Mouse (Mus musculus) large intestine, adult 2 months (tissue): ENCODE measurements at regions not wholly inside any gene's neighbourhood (a gene's known extent, or its start where the extent isn't known, plus 50 kb on each side); places are given as distances from the start of the nearest gene placed in this dataset.
A peak's percentile ranks its signal among the peaks of the same experiment; 100 is the strongest.

Experiments
- DNase-seq: peaks from one replicate; pipeline ENCODE4 v3.0.0-alpha.2; 2012; ENCODE audit warnings: low read depth, low spot score
- WGBS: fragments of 180-500 bp; shearing (Covaris S2); methylation state at CpG from one replicate; pipeline ENCODE4 v1.1.7; 2018; 5-methylcytosine and 5-hydroxymethylcytosine counted together

DNA sequence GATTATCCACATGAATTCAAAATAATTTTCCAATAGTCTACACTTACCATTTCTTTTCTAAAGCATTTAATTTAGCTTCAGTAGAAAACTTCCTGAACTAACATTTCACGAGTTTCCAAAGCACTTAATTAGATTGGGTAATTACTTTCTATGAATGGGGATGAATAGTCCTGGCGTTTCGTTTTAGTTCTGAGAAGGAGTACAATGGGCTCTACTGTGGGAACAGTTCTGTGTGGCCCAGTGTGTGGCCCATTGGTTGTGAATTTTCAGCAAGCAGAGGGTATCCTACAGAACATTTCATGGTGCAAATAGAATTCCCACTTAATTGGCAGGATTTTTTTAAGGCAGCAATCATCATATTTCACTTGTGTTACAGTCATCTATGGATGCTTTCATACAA is 95.5 kb downstream of the 1700017N19Rik start:
- no peak for DNase-seq
- 64% methylated on average over 3 of the region's 3 CpGs for WGBS

DNA sequence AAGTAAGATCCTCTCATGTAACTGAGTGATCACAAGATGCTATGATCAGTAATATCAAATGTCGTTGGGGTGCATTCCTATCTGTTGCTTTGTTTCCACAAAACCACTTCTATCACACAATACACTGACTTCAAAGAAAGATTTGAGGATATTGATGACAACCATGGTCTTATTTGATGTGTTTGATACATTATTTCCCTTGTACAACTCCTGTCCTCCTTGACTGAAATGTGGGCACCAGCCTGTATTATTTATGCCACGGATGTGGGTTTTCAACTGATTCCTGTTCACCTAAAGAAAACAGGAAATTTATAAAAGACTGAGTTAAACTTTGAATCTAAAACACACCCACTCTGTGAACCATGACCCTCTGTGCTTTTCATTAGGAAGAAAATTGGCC is 105.7 kb downstream of the 1700017N19Rik start:
- WGBS, result 70% methylated on average over 2 of the region's 2 CpGs
- DNase-seq, result no peak

DNA sequence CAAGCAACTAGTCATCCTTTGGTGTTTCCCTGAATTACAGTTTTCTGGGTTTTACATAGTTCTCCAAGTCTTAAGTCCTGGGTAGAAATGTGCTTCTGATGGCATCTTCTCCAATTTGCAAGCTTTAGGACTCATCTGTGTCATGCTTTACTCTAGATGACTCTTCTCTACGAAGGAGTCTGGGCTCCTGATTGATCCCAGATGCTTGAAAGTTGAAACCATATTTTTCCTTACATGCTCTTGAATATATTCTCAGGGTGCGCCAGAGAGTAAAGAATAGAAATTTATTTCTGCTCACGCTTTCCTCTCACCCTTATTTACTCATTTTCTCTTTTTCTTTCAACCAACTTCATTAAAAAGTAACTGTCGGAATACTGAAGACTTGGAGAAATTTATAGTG is 108.9 kb downstream of the 1700017N19Rik start:
- DNase-seq, result no peak
- WGBS, result 79% methylated on average over 4 of the region's 4 CpGs

DNA sequence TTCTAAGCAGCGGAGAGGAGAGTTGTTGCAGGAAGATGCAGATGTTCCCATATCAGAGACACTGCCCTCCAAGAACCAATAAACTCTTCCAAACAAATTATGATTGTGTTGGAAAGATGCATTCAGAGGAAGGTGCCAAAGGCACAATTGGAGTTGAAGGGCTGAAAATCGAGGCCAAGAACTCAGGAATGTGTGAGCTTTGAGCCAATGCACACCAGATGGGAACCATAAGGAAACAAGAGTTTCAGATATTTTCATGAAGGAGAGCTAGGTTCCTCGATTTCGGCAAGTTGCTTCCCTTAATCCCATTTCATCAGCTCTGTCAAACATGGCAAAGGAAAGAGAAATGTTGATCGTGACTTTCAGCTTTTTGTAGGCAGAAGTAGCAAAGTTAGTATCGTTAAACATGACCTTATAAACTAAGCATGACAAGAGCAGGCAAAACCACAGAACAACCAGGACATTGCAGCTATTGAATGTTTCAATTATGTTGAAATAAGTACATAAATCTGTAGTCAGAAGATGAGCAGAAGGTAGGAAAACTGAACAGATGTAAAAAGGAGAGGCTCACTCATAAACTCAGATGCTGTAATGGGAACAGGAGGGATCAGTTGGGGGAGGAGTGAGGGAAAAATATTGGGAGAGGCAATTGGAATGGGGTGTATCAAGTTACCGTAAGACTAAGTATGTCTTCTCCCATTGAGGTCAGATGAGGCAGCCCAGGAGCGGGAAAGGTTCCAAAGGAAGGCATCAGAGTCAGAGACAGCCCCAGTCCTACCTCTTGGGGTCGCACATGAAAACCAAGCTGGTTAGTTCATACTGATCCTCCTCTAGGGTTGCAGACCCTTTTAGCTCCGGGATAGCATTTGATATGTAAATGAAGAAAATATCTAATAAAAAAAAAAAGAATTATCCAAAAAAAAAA is 110.3 kb downstream of the 1700017N19Rik start:
- 66% methylated on average over 10 of the region's 10 CpGs for WGBS
- DNase-seq, result no peak

DNA sequence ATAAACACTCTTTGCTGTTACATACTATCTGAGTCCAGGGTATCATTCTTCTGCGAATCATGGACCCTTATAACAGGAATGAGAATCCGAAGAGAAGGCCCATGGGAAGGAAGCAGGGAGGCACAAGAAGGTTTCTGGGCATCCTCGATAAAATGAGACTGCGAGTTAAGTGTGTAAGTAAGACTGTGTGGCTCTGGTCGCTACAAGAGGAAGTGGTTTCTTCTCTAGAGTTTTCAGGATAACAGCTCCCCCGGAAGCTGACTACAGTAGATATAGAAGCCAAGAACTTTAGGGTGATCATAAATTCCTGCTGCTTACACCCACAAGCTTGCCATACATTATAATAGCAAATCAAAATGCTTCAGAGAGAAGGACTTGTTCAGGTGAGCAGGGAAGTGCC is 111.7 kb downstream of the 1700017N19Rik start:
- 75% methylated on average over 6 of the region's 6 CpGs for WGBS
- no peak for DNase-seq

DNA sequence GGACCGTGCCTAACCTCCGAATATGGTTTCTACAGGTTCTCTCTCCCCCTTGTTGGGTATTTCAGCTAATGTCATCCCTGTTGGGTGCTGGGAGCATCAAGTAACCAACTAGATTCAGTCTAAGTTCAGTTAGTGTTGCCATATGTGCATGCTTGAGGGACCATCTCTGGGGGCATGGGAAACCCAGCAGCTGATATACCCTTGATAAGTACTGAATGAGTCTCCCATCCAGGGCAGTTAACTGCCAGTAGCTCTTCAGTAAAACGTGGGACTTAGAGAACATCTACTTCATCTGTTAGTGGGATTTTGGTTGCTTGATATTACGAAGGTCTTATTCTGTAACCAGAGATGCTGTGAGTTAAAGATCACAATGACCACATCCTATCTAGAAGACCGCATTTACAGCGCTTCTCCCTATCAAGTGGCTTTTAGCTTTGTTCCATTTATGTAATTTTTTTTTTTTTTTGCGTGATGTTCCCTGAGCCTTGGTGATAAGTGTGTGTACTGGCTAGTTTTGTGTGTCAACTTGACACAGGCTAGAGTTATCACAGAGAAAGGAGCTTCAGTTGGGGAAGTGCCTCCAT is 125.9 kb downstream of the 1700017N19Rik start:
- no peak for DNase-seq
- WGBS, result 84% methylated on average over 7 of the region's 7 CpGs

DNA sequence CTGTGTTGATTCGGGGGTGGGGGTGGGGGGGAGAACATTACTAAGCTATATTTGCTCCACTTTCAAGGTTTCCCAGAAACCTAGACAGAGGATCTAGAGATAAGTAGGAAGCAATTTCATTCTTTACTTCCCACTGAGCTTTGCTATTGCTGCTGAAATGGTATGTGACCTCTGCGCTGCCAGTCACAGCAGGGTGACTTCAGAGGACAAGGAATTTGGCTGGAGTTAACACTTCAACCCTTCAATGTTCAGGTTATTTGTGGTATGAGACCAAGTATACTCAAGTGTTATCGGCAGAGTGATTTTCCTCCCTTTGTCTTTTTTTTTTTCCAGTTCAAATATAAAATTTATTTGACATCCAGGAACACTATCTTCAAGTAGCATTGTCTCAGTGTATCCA is 128.3 kb downstream of the 1700017N19Rik start:
- no peak for DNase-seq
- 42% methylated on average over 3 of the region's 3 CpGs for WGBS

DNA sequence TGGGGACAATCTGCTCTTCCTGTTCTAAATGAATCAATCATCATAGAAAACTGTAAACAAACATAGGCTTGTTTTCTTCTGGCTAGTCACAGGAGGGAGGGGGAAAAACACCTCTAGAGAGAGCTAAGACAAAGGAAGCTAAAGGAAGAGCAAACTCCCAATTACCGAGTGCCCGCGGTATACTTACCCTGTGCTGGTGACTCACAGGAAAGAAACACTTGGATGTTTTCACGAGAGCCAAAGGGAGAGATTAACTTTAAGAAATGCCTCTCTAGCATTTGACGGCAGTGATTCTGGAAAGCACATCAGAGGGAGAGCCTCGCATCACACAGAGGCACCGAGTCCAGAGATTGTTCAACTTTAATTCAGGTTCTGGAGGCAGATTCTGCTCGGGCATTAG is 151.0 kb downstream of the 1700017N19Rik start:
- WGBS, result 57% methylated on average over 8 of the region's 8 CpGs
- no peak for DNase-seq

DNA sequence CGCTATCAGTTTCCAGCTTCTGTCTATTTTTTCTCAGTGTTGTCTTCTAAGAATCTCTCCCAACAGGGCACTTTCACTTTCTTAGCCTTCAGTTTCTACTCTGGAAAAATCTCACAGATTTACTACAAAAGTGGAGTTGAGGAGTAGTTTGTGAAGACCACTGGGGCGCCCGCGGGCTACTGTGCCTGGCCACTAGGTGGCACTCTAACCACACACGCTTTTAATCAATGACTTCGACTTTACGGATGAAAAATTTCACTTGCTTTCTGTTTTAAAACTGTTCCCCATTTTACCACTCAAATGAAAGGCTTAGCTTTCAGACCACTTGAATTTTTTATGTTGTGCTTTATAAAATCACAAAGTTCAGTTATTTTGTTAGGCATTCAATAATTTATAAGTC is 151.8 kb downstream of the 1700017N19Rik start:
- peak; percentile 1 for DNase-seq
- WGBS, result 7% methylated on average over 7 of the region's 7 CpGs

DNA sequence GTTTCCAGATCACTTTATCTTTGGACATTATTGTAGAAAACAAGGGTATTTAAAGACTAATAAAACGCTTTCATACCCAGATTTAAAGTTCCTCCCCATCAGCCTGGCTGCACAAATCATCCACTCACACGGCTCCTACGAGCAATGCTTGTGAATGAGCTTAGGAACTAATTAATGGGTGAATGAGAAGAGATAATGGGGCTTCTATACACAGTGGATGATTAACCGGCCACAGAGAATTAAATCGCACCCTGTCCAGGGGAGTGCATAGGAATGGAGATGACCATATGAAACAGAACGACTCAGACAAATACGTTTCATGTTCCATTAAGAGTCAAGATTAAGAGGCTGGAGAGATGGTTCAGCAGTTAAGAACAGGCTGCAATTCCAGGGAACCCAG is 155.9 kb downstream of the 1700017N19Rik start:
- no peak for DNase-seq
- WGBS, result 71% methylated on average over 7 of the region's 7 CpGs

DNA sequence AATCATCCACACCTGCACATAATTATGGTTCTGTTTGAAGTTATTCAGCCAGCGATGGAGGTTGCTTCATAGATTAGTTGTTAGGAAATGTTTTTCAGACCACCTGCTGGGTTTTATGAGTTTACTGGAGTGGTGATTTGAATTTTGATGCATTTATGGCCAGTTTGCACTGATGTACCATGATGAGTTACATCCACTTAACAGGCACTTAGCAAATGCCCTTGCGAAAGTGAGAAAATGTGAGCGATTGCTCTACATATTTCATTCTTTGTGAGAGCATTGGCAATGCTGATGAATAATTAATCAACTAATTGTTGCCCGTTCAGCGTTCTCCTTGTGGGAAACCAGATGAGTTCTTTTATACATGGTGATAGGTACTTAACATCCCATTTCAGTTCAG is 164.7 kb downstream of the 1700017N19Rik start:
- no peak for DNase-seq
- WGBS, result 83% methylated on average over 5 of the region's 5 CpGs

DNA sequence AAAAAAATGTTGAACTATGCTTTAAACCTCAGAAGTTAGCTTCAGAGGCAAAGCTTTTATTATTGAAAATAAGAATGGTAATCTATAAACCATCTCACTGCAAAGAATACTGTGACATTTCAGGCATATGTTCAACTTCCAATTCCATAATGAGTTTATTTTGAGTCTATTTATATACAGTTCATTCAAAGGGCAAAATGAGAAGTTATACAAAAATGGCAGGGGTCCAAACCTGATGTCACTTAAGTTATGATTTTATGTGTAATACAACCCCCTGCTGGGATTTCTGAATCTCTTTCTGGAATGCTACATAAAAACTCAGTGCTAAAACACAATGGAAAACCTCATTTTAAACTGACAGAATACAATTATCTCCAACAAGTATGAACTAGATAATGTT is 184.0 kb downstream of the 1700017N19Rik start:
- no peak for DNase-seq

DNA sequence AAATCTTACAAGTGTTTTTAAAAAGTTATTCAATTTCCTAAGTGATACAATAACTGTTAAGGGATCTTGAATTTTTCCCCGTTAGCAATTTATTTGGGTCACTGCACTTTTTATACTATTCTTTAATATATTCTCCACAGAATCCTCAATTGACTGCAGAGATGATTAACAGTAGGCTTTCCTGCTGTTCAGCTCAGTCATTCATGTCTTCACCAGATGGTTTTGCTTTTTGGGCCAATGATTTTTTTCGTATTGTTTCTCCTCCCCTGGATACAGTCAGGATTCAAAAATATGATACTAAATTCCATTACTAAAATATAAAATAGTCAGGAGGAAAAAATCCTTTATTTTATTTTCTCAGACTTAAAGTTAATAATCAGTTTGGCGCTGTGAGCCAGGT is 201.9 kb downstream of the 1700017N19Rik start:
- WGBS, result 86% methylated on average over 3 of the region's 3 CpGs
- DNase-seq, result no peak

DNA sequence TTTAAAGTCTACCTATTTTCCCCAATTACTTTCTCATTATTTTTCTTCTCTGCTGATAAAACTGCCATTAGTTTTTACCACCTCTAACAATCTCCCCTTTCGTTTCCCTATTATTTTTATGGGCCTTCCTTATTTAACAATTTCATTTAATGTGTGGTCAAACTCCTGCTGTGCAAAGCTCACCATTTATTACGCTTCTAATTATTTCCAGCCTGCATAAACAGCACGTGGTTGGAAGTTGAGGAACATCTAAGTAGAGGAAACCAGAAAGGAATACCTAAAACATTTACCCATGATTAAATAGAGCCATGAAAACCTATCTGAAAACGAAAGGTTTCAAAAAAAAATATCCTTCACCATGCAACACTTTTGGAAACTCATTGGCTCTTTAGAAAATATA is 202.3 kb downstream of the 1700017N19Rik start:
- DNase-seq, result no peak
- 55% methylated on average over 4 of the region's 4 CpGs for WGBS

DNA sequence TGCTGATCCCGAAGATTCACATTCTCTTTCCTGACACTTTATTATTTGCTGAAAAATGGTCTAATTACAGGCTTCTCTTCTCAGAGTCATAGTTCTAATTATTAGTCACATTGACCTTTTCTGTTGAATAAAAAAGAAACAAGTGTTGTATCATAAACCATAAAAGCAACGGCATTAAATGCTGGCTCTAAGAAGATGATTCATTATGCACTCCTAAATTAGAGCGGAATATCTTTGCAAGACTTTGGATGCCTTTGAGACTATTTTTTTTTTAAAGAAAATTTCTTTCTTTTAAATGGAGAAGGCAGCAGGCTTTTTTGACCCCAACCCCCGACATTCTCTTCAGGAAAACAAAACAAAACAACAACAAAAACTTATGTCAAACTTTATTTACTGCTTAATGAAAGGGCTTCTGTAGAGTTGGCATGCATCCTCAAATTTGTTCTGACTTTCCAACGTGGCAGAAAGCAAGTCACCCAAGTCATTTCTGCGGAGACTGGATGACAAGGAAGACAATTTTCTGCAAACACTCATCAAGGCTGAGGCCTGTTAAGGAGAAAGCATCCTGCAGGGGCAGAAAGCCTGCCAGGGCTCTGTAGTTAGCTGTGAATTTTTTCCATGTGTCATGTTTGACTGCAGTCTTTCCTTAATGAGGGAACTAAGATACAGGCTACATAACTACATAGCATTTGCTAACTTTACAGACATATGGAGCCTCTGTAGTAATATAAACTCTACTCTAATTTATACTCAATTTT is 205.1 kb downstream of the 1700017N19Rik start:
- 63% methylated on average over 6 of the region's 6 CpGs for WGBS
- no peak for DNase-seq

DNA sequence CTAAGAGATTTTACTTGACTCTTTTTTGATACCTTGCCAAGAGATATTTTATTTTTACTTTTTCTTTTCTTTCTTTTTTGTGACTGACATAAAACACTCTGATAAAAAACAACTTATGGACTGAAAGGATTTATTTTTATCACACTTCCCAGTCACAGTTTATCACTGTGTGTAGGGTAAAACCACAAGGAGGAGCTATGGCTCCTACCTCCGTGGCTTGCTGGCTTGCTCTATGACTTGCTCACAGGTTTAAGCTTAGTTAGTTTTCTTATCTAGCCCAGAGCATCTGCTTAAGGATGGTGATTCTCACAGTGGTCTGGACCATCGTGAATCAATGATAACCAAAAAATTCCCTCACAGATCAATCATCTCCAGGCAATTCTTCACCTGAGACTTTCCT is 221.4 kb downstream of the 1700017N19Rik start:
- 48% methylated on average over 2 of the region's 2 CpGs for WGBS
- DNase-seq, result no peak

DNA sequence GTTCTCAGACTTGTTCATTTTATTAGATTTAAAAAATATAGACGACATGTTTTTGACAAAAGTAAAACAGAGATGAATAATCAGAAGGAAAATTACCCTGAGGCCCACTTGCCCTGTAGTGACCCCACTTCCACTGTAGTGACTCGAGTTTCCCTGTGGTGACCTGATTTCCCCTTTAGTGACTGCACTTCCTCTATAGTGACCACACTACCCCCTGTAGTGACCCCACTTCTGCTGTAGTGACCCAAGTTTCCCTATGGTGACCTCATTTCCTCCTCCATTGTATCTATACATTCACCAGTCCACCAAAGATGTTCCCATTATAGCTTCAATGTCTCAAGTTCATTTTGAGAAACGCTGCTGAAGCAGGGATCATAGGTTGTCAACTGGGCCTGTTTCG is 244.5 kb downstream of the 1700017N19Rik start:
- no peak for DNase-seq
- 79% methylated on average over 4 of the region's 4 CpGs for WGBS

DNA sequence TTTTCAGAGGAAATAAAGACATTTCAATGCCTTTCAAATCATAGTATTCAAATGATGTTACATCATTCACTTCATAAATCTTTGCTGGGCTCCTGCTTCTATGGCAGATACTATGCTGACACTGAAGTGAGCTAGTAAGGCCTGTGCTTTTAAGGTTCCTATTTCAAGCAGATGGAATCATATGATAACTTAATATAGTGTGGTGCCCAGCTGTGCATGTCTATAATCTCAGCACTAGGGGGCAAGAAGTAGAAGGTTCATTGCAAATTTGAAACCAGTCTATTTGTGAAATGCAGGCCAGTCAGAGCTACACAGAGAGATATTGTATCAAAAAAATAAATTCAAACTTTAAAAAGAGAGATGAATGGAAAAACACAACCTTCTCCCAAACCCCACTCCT is 262.9 kb downstream of the 1700017N19Rik start:
- DNase-seq, result no peak

DNA sequence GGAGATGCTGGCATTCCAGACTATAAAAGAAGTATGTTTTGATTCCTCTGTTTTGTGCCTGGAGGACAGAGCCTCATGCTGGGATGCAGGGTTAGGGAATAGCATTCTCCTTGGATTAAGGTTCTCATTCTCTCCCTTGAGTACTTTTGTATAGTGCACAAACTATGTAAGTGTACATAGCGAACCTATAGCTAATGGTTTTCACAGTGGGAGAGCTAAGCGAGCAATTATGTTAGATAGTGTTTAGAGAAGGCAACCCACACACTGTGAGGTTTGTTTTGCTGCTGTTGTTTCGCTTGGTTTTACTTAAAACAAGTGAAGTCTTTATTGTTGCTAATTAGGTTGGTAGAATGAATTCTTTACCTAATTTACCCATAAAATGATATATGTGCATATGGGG is 266.2 kb downstream of the 1700017N19Rik start:
- no peak for DNase-seq
- WGBS, result 77% methylated on average over 3 of the region's 3 CpGs

DNA sequence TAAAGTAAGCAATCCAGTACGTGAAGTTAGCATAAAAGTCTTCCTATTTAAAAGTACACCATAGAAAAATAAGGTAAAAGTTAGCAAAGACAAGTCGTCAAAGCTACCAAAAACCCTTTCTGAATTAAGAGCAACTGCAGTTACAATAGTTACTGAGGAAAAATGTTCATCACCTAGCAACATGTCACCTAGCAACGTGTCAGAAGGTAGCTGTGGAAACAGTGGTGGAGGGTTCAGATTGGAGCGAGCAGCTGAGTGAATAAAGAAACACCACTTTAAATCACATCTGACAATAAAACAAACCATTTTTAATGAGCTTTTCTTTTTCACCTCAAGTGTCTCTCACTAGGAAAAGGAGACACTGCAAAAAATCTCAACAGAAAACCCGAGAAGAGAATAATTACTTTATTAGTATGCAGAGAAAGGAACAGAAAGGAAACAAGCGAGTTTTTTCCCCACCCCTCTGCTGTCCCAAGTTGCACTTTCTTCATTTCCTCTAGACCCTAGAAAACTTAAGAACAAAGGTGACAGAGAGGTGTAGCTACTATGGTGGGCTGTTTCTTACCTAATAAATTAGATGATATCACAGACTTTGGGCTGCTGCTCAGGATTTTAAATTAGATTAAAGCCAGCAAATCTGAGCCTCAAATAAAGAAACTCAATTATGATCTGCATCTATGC is 275.4 kb downstream of the 1700017N19Rik start:
- WGBS, result 36% methylated on average over 6 of the region's 6 CpGs
- no peak for DNase-seq
